Mouse (Mus musculus): ENCODE data around the gene Serpini2. TPM values are rescaled to one million over a fixed set of nuclear protein-coding genes. Genes with fewer than 3 reads are reported as not detected.
"Not testable (repeated sequence)": the region's sequence is repeated elsewhere in the genome, so short reads cannot be mapped to it uniquely, and the experiment has no call there.

Serpini2 gene
- total RNA-seq (2014; fragmentation: Nextera tagmentation) = not detected in 2 replicates
- total RNA-seq (2017) = not detected in 2 replicates

DNA sequence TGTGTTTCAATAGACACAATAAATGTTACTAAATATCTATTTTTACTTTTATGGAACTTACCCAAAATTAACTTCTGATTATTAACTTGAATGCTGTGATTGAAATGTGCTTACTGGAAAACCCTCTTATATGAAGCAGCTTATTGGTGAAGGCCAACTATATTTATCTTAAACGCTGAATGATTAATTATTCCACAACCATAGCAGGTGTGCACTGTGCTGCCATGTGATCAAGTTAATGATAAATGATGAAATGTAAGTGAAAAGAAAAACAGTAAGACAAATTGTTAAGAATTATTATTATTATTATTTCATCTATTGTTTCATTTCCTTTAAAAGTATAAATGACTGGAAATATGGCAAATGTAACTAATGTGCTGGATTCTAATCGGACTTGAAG lies at the start of gene Serpini2:
Serpini2 (minus strand) TSS at position 101 of the 400 bp plus-strand sequence.
- no peak for ATAC-seq (replicated peaks; ENCODE audit: low FRiP score, low TSS enrichment, poor library complexity, severe bottlenecking)

- peak; percentile 43; the same call in 1 of the 2 replicates for ATAC-seq (replicated peaks; ENCODE audit: low FRiP score, low TSS enrichment, poor library complexity, severe bottlenecking)
These were observed 39.0 kb upstream of the Serpini2 start for GRCm38 (mm10) chr3:75308861-75309260.

- peak; percentile 92 for ATAC-seq (replicated peaks; ENCODE audit: low FRiP score, low TSS enrichment, poor library complexity, severe bottlenecking)
These were observed 38.4 kb upstream of the Serpini2 start for GRCm38 (mm10) chr3:75308228-75308627.

GRCm38 (mm10) chr3:75305584-75305983 lies 35.7 kb upstream of the Serpini2 start:
- ATAC-seq (replicated peaks; ENCODE audit: low FRiP score, low TSS enrichment, poor library complexity, severe bottlenecking) = no peak

GRCm38 (mm10) chr3:75304621-75305020 lies 34.7 kb upstream of the Serpini2 start:
- ATAC-seq (replicated peaks; ENCODE audit: low FRiP score, low TSS enrichment, poor library complexity, severe bottlenecking) = no peak

DNA sequence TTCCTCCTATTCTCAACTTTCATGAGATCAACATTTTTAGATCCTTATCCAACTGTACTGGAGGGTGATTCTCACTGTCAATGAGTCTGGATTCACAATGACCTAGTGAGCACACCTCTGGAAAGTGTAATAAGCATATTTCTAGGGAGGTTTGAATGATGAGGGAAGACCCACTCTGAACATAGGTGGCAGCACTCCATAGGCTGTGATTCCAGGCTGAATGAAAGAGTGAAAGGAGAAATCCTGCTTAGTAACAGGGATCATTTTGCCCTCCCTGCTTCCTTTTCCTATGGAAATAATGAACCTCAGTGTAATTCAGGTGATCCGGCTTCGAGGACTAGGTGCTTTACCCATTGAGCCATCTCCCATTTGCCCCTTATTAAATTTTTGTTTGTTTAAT lies 31.2 kb upstream of the Serpini2 start:
- no peak for ATAC-seq (replicated peaks; ENCODE audit: low FRiP score, low TSS enrichment, poor library complexity, severe bottlenecking)

DNA sequence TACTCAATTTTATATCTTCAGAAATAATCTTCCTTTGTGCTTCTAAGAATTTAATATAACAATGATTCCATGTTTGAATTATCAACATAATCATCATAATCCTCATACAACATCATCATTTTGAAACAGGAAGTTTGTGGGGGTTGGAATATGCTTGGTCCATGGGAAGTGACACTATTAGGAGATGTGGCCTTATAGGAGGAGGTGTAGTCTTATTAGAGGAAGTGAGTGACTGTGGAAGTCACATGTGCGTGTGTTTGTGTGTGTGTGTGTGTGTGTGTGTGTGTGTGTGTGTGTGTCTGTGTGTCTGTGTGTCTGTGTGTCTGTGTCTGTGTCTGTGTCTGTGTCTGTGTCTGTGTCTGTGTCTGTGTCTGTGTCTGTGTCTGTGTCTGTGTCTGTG lies 29.6 kb upstream of the Serpini2 start:
- ATAC-seq (replicated peaks; ENCODE audit: low FRiP score, low TSS enrichment, poor library complexity, severe bottlenecking) = not testable (repeated sequence)

GRCm38 (mm10) chr3:75297758-75298111 lies 27.9 kb upstream of the Serpini2 start:
- ATAC-seq (replicated peaks; ENCODE audit: low FRiP score, low TSS enrichment, poor library complexity, severe bottlenecking) = no peak

DNA sequence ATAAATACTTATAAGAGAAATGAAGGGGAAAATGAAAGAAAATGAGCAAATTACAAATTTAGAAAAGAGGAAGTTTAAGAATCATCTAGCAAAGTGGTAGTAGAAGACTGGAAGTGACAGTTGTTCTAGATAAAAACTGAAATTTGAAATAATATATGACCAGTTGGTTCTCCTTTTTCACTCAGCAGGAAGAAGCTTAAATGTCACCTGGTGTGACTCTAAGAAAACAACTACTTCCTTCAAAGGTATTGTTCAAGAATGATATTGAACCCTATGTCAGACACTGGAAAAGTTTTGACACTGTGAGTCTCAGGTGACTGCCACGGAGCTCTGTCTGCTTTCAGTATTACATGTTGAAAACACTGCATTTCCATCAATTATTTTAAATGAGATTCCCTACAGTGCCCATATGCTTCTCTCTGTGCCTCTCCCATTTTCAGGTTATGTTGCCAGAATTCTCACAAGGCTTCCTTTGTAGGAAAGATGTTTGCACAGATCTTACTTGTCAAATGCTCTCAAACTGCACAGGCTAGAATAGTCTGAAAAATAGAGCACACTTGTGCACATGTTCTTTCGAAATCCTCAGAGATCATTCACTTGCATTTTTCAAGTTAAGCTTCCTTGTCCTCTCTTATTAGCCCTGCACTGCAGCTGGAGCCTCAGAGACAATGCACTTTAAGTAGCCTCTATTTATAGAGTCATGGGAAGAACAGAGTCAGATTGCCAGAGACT lies 27.3 kb upstream of the Serpini2 start:
- ATAC-seq (replicated peaks; ENCODE audit: low FRiP score, low TSS enrichment, poor library complexity, severe bottlenecking) = no peak

GRCm38 (mm10) chr3:75293243-75293642 lies 23.4 kb upstream of the Serpini2 start:
- ATAC-seq (replicated peaks; ENCODE audit: low FRiP score, low TSS enrichment, poor library complexity, severe bottlenecking) = no peak

DNA sequence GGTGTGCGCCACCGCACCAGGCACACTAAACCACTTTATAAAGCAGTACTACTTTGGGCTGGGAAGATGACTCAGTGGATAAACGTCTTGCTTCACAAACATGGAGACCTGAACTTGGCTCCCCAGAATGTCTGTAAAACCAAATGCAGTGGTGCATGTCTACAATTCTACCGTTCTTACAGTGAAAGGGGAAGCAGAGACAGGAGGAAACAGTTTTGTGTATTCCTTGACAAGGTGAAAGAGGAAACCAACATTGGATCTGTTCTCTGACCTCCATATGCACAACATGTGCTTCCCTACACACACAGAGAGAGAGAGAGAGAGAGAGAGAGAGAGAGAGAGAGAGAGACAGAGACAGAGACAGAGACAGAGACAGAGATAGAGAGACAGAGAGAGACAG lies 7.6 kb upstream of the Serpini2 start:
- no peak for ATAC-seq (replicated peaks; ENCODE audit: low FRiP score, low TSS enrichment, poor library complexity, severe bottlenecking)

DNA sequence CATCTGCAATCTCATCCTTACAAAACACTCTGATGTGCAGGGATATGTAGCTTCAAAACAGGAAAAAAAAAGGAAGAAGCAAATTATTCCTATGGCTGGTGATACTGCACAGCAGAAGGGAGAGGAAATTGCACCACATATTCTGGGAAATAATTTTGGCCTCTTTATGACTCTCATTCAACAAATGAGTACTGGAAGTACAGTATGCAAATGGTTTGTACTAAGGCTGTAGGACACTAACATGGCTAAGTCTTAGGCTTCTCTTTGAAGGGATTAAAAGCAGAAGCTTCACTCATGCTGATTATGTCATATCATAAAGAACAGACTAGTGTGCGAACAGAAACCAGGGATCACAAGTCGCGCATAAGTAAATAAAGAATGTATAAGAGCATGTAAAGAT lies 6.6 kb upstream of the Serpini2 start:
- ATAC-seq (replicated peaks; ENCODE audit: low FRiP score, low TSS enrichment, poor library complexity, severe bottlenecking) = no peak

DNA sequence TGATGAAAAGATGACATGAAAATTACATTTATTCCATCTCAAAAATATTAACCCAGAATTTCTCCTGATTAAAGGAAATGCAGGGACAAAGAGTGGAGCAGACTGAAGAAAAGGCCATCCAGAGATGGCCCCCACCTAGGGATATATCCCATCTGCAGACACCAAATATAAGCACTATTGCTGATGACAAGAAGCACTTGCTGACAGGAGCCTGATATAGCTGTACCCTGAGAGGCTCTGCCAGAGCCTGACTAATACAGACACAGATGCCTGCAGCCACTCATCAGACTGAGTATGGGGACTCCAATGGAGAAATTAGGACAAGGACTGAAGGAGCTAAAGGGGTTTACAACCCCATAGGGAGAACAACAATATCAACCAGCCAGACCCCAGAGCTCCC lies 5.2 kb upstream of the Serpini2 start:
- no peak for ATAC-seq (replicated peaks; ENCODE audit: low FRiP score, low TSS enrichment, poor library complexity, severe bottlenecking)

GRCm38 (mm10) chr3:75259356-75259755 lies 10.5 kb downstream of the Serpini2 start:
- no peak for ATAC-seq (replicated peaks; ENCODE audit: low FRiP score, low TSS enrichment, poor library complexity, severe bottlenecking)

DNA sequence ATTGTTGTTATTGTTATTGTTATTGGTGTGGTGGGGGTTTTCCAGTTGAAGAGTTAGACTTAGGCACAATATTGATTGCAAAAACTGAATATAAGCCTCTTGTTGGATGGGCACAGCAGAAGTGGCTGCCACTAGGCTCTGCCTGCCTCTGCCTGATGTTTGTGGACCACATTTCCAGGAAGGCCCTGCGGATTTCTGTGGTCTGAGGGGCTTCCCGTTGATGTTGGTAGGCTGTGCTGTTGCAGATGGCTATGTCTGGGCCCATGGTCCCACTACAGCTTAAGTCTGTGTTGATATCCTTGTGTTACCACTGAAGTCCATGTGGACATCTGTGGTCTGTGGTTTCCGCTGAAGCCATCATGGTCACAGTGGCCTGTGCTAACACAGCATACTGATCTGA lies 50.2 kb downstream of the Serpini2 start:
- ATAC-seq (replicated peaks; ENCODE audit: low FRiP score, low TSS enrichment, poor library complexity, severe bottlenecking) = no peak

DNA sequence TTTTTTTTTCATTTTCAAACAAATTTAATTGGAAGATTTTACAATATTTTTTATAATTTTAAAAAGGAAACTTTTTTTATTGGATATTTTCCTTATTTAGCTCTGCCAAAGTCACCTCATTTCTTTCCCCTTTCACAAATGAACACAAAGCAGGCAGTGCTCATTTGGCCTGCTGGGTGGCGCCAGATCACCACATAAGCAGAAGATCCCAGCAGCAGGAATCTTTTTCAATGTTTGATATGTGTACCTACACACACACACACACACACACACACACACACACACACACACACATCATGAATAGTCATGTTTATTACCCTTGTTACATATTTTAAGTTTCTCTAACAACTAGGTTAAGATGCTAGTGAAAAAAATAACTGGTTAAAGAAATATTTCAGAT lies 50.7 kb downstream of the Serpini2 start:
- no peak for ATAC-seq (replicated peaks; ENCODE audit: low FRiP score, low TSS enrichment, poor library complexity, severe bottlenecking)

- ATAC-seq (replicated peaks; ENCODE audit: low FRiP score, low TSS enrichment, poor library complexity, severe bottlenecking) = peak; percentile 88
These were observed 66.9 kb downstream of the Serpini2 start for GRCm38 (mm10) chr3:75202808-75203503.

All from megakaryocyte-erythroid progenitor cell, adult 5-6 weeks (primary cell).